Mouse (Mus musculus): ENCODE data around the gene Tubal3. TPM values are rescaled to one million over a fixed set of nuclear protein-coding genes. Genes with fewer than 3 reads are reported as not detected.

Tubal3 gene
- polyA plus RNA-seq, 1 experiment from 2014 or later = not detected

- H3K36me3 ChIP-seq (ENCODE audit: control insufficient read depth, insufficient read depth, low read length) = no peaks in the 10 kb centered on the region
- H3K4me3 ChIP-seq (ENCODE audit: low read depth, low read length) = no peak overlapping the region
- no peak overlapping the region for H3K27ac ChIP-seq (ENCODE audit: low read depth, low read length)
- ATAC-seq (ENCODE audit: insufficient read depth, low FRiP score, low TSS enrichment) (no peak), DNase-seq (ENCODE audit: low spot score) (no peak)
- no peaks in the 10 kb centered on the region for H3K4me1 ChIP-seq (ENCODE audit: control insufficient read depth, insufficient read depth, low read length)
- H3K27me3 ChIP-seq (ENCODE audit: control insufficient read depth, insufficient read depth, low read length) = no peaks in the 10 kb centered on the region
- no peak overlapping the region for H3K4me2 ChIP-seq (ENCODE audit: low read depth)
- 88% methylated on average over 4 of the region's 4 CpGs for WGBS
- no peak overlapping the region for H3K9ac ChIP-seq (ENCODE audit: low read length)
- H3K9me3 ChIP-seq (ENCODE audit: control insufficient read depth, low read length) = no peaks in the 10 kb centered on the region
These were observed 29.2 kb downstream of the Tubal3 start for GRCm38 (mm10) chr13:3947267-3947666.

- ATAC-seq (ENCODE audit: insufficient read depth, low FRiP score, low TSS enrichment) = no peak
- WGBS = 90% methylated on average over 4 of the region's 4 CpGs
- Histone ChIP-seq H3K9me3 (ENCODE audit: control insufficient read depth, low read length) (no peaks in the 10 kb centered on the region; the same call in 1 of the 2 replicates), H3K9ac (ENCODE audit: low read length) (no peak overlapping the region), H3K4me2 (ENCODE audit: low read depth) (no peak overlapping the region), H3K36me3 (ENCODE audit: control insufficient read depth, insufficient read depth, low read length) (no peaks in the 10 kb centered on the region), H3K27me3 (ENCODE audit: control insufficient read depth, insufficient read depth, low read length) (no peaks in the 10 kb centered on the region), H3K4me3 (ENCODE audit: low read depth, low read length) (no peak overlapping the region), H3K4me1 (ENCODE audit: control insufficient read depth, insufficient read depth, low read length) (no peaks in the 10 kb centered on the region), H3K27ac (ENCODE audit: low read depth, low read length) (no peak overlapping the region)
- no peak for DNase-seq (ENCODE audit: low spot score)
These were observed 31.4 kb downstream of the Tubal3 start for GRCm38 (mm10) chr13:3949477-3949876.

- Histone ChIP-seq H3K4me3 (ENCODE audit: low read depth, low read length) (no peak overlapping the region), H3K27ac (ENCODE audit: low read depth, low read length) (no peak overlapping the region), H3K4me1 (ENCODE audit: control insufficient read depth, insufficient read depth, low read length) (no peaks in the 10 kb centered on the region), H3K27me3 (ENCODE audit: control insufficient read depth, insufficient read depth, low read length) (no peaks in the 10 kb centered on the region), H3K36me3 (ENCODE audit: control insufficient read depth, insufficient read depth, low read length) (no peaks in the 10 kb centered on the region), H3K4me2 (ENCODE audit: low read depth) (no peak overlapping the region), H3K9ac (ENCODE audit: low read length) (no peak overlapping the region), H3K9me3 (ENCODE audit: control insufficient read depth, low read length) (no peaks in the 10 kb centered on the region; the same call in 1 of the 2 replicates)
- ATAC-seq (ENCODE audit: insufficient read depth, low FRiP score, low TSS enrichment) = no peak
- no peak for DNase-seq (ENCODE audit: low spot score)
- WGBS = 83% methylated on average over 6 of the region's 6 CpGs
These were observed 33.3 kb downstream of the Tubal3 start for GRCm38 (mm10) chr13:3951198-3951914.

- H3K9ac ChIP-seq (ENCODE audit: low read length) = no peak overlapping the region
- H3K4me2 ChIP-seq (ENCODE audit: low read depth) = no peak overlapping the region
- no peaks in the 10 kb centered on the region for H3K9me3 ChIP-seq (ENCODE audit: control insufficient read depth, low read length)
- DNase-seq (ENCODE audit: low spot score) (no peak), ATAC-seq (ENCODE audit: insufficient read depth, low FRiP score, low TSS enrichment) (no peak)
- no peaks in the 10 kb centered on the region for H3K27me3 ChIP-seq (ENCODE audit: control insufficient read depth, insufficient read depth, low read length)
- no peaks in the 10 kb centered on the region for H3K4me1 ChIP-seq (ENCODE audit: control insufficient read depth, insufficient read depth, low read length)
- no peaks in the 10 kb centered on the region for H3K36me3 ChIP-seq (ENCODE audit: control insufficient read depth, insufficient read depth, low read length)
- no peak overlapping the region for H3K4me3 ChIP-seq (ENCODE audit: low read depth, low read length)
- 87% methylated on average over 4 of the region's 4 CpGs for WGBS
- no peak overlapping the region for H3K27ac ChIP-seq (ENCODE audit: low read depth, low read length)
These were observed 50.8 kb downstream of the Tubal3 start for GRCm38 (mm10) chr13:3968849-3969248.

Small RNA genes lying within 50 kb of the gene (microRNA-seq; reads per million reads assigned to microRNA genes)
- gene Gm22460 = not detected

Other genes with a start within 250 kb of the Tubal3 start
- gene Calml3, start 114.0 kb upstream of the Tubal3 start, polyA plus RNA-seq (2014; fragmentation: Nextera tagmentation; extraction: Ambion mirVana) = not detected in 2 replicates
- gene Calm4, start 80.5 kb upstream of the Tubal3 start, polyA plus RNA-seq (2014; fragmentation: Nextera tagmentation; extraction: Ambion mirVana) = not detected in 2 replicates
- not detected in 2 replicates for gene Calm5, start 64.1 kb upstream of the Tubal3 start, polyA plus RNA-seq (2014; fragmentation: Nextera tagmentation; extraction: Ambion mirVana)
- 50.3 and 61.1 TPM in 2 replicates for gene Net1, start 54 bp upstream of the Tubal3 start, polyA plus RNA-seq (2014; fragmentation: Nextera tagmentation; extraction: Ambion mirVana)
- gene Ucn3, start 27.1 kb downstream of the Tubal3 start, polyA plus RNA-seq (2014; fragmentation: Nextera tagmentation; extraction: Ambion mirVana) = not detected in 2 replicates
- 0.46 and 0.65 TPM in 2 replicates for gene Akr1c14, start 130.7 kb downstream of the Tubal3 start, polyA plus RNA-seq (2014; fragmentation: Nextera tagmentation; extraction: Ambion mirVana)
- gene Akr1c18, start 232.4 kb downstream of the Tubal3 start, polyA plus RNA-seq (2014; fragmentation: Nextera tagmentation; extraction: Ambion mirVana) = not detected in 2 replicates